Mouse (Mus musculus) kidney, embryonic 15.5 days (tissue): Measurements from ENCODE around the gene 1110051M20Rik. TPM values are rescaled to one million over a fixed set of nuclear protein-coding genes. Genes with fewer than 3 reads are reported as not detected.

Experiments
- ATAC-seq: fragments of 200-750 bp; cut with Nextera tagmentation; replicated peaks from 2 replicates; pipeline ENCODE4 v1.8.0; 2017; ENCODE audit warnings: moderate TSS enrichment; ENCODE audit not compliant: low FRiP score
- H3K27ac ChIP-seq: fragments of 300-500 bp; sonication (generic); 2 replicates; pipeline ENCODE4 v1.5.1; 2015; ENCODE audit warnings: mild to moderate bottlenecking, inconsistent platforms
- H3K27me3 ChIP-seq: fragments of 300-500 bp; sonication (generic); 2 replicates; pipeline ENCODE4 v1.6.1; 2015; ENCODE audit warnings: inconsistent platforms
- H3K36me3 ChIP-seq: fragments of 300-500 bp; sonication (generic); 2 replicates; pipeline ENCODE4 v1.6.1; 2015; ENCODE audit warnings: inconsistent platforms
- H3K4me1 ChIP-seq: fragments of 300-500 bp; sonication (generic); 2 replicates; pipeline ENCODE4 v1.6.1; 2015; ENCODE audit warnings: inconsistent platforms
- H3K4me2 ChIP-seq: fragments of 300-500 bp; sonication (generic); 2 replicates; pipeline ENCODE4 v1.6.1; 2015; ENCODE audit warnings: moderate library complexity, mild to moderate bottlenecking, inconsistent platforms
- H3K4me3 ChIP-seq: fragments of 300-500 bp; sonication (generic); replicated peaks from 2 replicates; pipeline ENCODE4 v1.5.1; 2015; ENCODE audit warnings: mild to moderate bottlenecking, inconsistent platforms
- H3K9ac ChIP-seq: fragments of 300-500 bp; sonication (generic); 2 replicates; pipeline ENCODE4 v1.6.1; 2015; ENCODE audit warnings: mild to moderate bottlenecking, inconsistent platforms
- H3K9me3 ChIP-seq: fragments of 300-500 bp; sonication (generic); replicated peaks from 2 replicates; pipeline ENCODE4 v1.6.1; 2016; ENCODE audit warnings: inconsistent platforms
- WGBS: fragments of 180-500 bp; shearing (Covaris S2); methylation state at CpG from one replicate; pipeline ENCODE4 v1.1.7; 2015; ENCODE audit warnings: mixed read lengths; 5-methylcytosine and 5-hydroxymethylcytosine counted together
- polyA plus RNA-seq: library from polyadenylated mRNA; unstranded; fragments of >200 nt; fragmentation: Nextera tagmentation; extraction: Ambion mirVana; gene quantifications from 2 replicates; pipeline ENCODE4 v1.2.1, GENCODE M21; 2015

The 1110051M20Rik gene
- polyA plus RNA-seq, 1 experiment from 2014 or later, result 65.7 TPM

- 89% methylated on average over 4 of the region's 4 CpGs for WGBS
- ATAC-seq, result no peak
Measured at GRCm38 (mm10) chr2:91405071-91405470, 39.4 kb downstream of the 1110051M20Rik start.

GRCm38 (mm10) chr2:91399727-91400126 lies 44.8 kb downstream of the 1110051M20Rik start:
- Histone ChIP-seq H3K36me3 (no peaks in the 10 kb centered on the region), H3K9me3 (no peaks in the 10 kb centered on the region), H3K9ac (no peak overlapping the region), H3K4me3 (no peak overlapping the region), H3K27me3 (no peaks in the 10 kb centered on the region), H3K4me2 (no peak overlapping the region), H3K4me1 (peaks cover 18% of the 10 kb centered on the region), H3K27ac (peak overlapping the region; percentile 61)
- WGBS, result 15% methylated on average over 2 of the region's 2 CpGs
- ATAC-seq, result 0 out of 2 replicates have a peak, but pooled peaks have one; percentile 29

More at GRCm38 (mm10) chr2:91405071-91405470, 39.4 kb downstream of the 1110051M20Rik start:
- Histone ChIP-seq H3K4me2 (no peak overlapping the region), H3K36me3 (no peaks in the 10 kb centered on the region), H3K9me3 (no peaks in the 10 kb centered on the region), H3K4me1 (peaks cover 13% of the 10 kb centered on the region), H3K4me3 (no peak overlapping the region), H3K27ac (no peak overlapping the region), H3K9ac (no peak overlapping the region), H3K27me3 (no peaks in the 10 kb centered on the region)

GRCm38 (mm10) chr2:91399168-91399567 lies 45.3 kb downstream of the 1110051M20Rik start:
- 39% methylated on average over 3 of the region's 3 CpGs for WGBS
- H3K27ac ChIP-seq, result peak overlapping the region; percentile 61

GRCm38 (mm10) chr2:91394078-91394477 lies 50.4 kb downstream of the 1110051M20Rik start:
- Histone ChIP-seq H3K4me2 (no peak overlapping the region), H3K9me3 (no peaks in the 10 kb centered on the region), H3K36me3 (no peaks in the 10 kb centered on the region), H3K27me3 (no peaks in the 10 kb centered on the region), H3K9ac (no peak overlapping the region), H3K4me1 (peaks cover 18% of the 10 kb centered on the region), H3K4me3 (no peak overlapping the region), H3K27ac (peak overlapping the region; percentile 45; the same call in 1 of the 2 replicates)
- WGBS, result 48% methylated on average over 4 of the region's 4 CpGs
- ATAC-seq, result 0 out of 2 replicates have a peak, but pooled peaks have one; percentile 62

More at GRCm38 (mm10) chr2:91399168-91399567, 45.3 kb downstream of the 1110051M20Rik start:
- H3K9me3 ChIP-seq, result no peaks in the 10 kb centered on the region
- no peak overlapping the region for H3K4me2 ChIP-seq
- H3K9ac ChIP-seq, result no peak overlapping the region
- ATAC-seq, result no peak
- no peak overlapping the region for H3K4me3 ChIP-seq
- no peaks in the 10 kb centered on the region for H3K36me3 ChIP-seq
- H3K4me1 ChIP-seq, result peaks cover 22% of the 10 kb centered on the region
- no peaks in the 10 kb centered on the region for H3K27me3 ChIP-seq

- Histone ChIP-seq H3K36me3 (no peaks in the 10 kb centered on the region), H3K27me3 (no peaks in the 10 kb centered on the region), H3K9ac (no peak overlapping the region), H3K4me1 (peaks cover 30% of the 10 kb centered on the region), H3K4me3 (no peak overlapping the region), H3K27ac (no peak overlapping the region), H3K9me3 (no peaks in the 10 kb centered on the region), H3K4me2 (no peak overlapping the region)
- ATAC-seq, result no peak
- 57% methylated on average over 3 of the region's 3 CpGs for WGBS
Measured at GRCm38 (mm10) chr2:91388738-91389137, 55.8 kb downstream of the 1110051M20Rik start.

- WGBS, result 35% methylated on average over 3 of the region's 3 CpGs
- Histone ChIP-seq H3K36me3 (0 out of 2 replicates have a peak, but pooled peaks cover under 1% of the 10 kb centered on the region), H3K4me2 (no peak overlapping the region), H3K9ac (no peak overlapping the region), H3K4me1 (peaks cover 30% of the 10 kb centered on the region), H3K27ac (peak overlapping the region; percentile 65; the same call in 1 of the 2 replicates), H3K27me3 (no peaks in the 10 kb centered on the region), H3K9me3 (no peaks in the 10 kb centered on the region), H3K4me3 (no peak overlapping the region)
- ATAC-seq, result no peak
Measured at GRCm38 (mm10) chr2:91388281-91388680, 56.2 kb downstream of the 1110051M20Rik start.

- H3K4me2 ChIP-seq, result no peak overlapping the region
- H3K27ac ChIP-seq, result peak overlapping the region; percentile 73
- ATAC-seq, result no peak
- H3K4me1 ChIP-seq, result peaks cover 30% of the 10 kb centered on the region
- 0 out of 2 replicates have a peak, but pooled peaks cover 6% of the 10 kb centered on the region for H3K36me3 ChIP-seq
- 87% methylated on average over 6 of the region's 6 CpGs for WGBS
- no peaks in the 10 kb centered on the region for H3K9me3 ChIP-seq
- H3K4me3 ChIP-seq, result no peak overlapping the region
- no peak overlapping the region for H3K9ac ChIP-seq
- no peaks in the 10 kb centered on the region for H3K27me3 ChIP-seq
Measured at GRCm38 (mm10) chr2:91387287-91387958, 57.1 kb downstream of the 1110051M20Rik start.

GRCm38 (mm10) chr2:91386547-91387286 lies 57.8 kb downstream of the 1110051M20Rik start:
- no peaks in the 10 kb centered on the region for H3K9me3 ChIP-seq
- no peaks in the 10 kb centered on the region for H3K27me3 ChIP-seq
- 0 out of 2 replicates have a peak, but pooled peaks cover 6% of the 10 kb centered on the region for H3K36me3 ChIP-seq
- peak overlapping the region; percentile 73 for H3K27ac ChIP-seq
- no peak overlapping the region for H3K4me2 ChIP-seq
- ATAC-seq, result peak; percentile 72
- no peak overlapping the region for H3K9ac ChIP-seq
- peaks cover 30% of the 10 kb centered on the region for H3K4me1 ChIP-seq
- no peak overlapping the region for H3K4me3 ChIP-seq
- 39% methylated on average over 5 of the region's 5 CpGs for WGBS

- H3K27me3 ChIP-seq, result no peaks in the 10 kb centered on the region
- 90% methylated on average over 6 of the region's 6 CpGs for WGBS
- H3K4me3 ChIP-seq, result no peak overlapping the region
- no peak for ATAC-seq
- peaks cover 6% of the 10 kb centered on the region; the same call in 1 of the 2 replicates for H3K36me3 ChIP-seq
- H3K9ac ChIP-seq, result no peak overlapping the region
- peaks cover 21% of the 10 kb centered on the region for H3K4me1 ChIP-seq
- no peak overlapping the region for H3K27ac ChIP-seq
- H3K4me2 ChIP-seq, result no peak overlapping the region
- no peaks in the 10 kb centered on the region for H3K9me3 ChIP-seq
Measured at GRCm38 (mm10) chr2:91383294-91383693, 61.2 kb downstream of the 1110051M20Rik start.

- H3K27me3 ChIP-seq, result no peaks in the 10 kb centered on the region
- no peak overlapping the region for H3K9ac ChIP-seq
- H3K4me3 ChIP-seq, result no peak overlapping the region
- no peak overlapping the region for H3K4me2 ChIP-seq
- no peak overlapping the region; the same call in 1 of the 2 replicates for H3K27ac ChIP-seq
- H3K4me1 ChIP-seq, result peaks cover 8% of the 10 kb centered on the region
- ATAC-seq, result no peak
- no peaks in the 10 kb centered on the region for H3K9me3 ChIP-seq
- H3K36me3 ChIP-seq, result no peaks in the 10 kb centered on the region; the same call in 1 of the 2 replicates
- WGBS, result 33% methylated on average over 7 of the region's 7 CpGs
Measured at GRCm38 (mm10) chr2:91377038-91377437, 67.5 kb downstream of the 1110051M20Rik start.

- ATAC-seq, result no peak
Measured at GRCm38 (mm10) chr2:91370314-91370713, 74.2 kb downstream of the 1110051M20Rik start.

GRCm38 (mm10) chr2:91363272-91363671 lies 81.2 kb downstream of the 1110051M20Rik start:
- no peak overlapping the region for H3K9ac ChIP-seq
- no peak for ATAC-seq
- no peaks in the 10 kb centered on the region for H3K9me3 ChIP-seq
- no peak overlapping the region for H3K4me3 ChIP-seq
- H3K36me3 ChIP-seq, result peaks cover 3% of the 10 kb centered on the region; the same call in 1 of the 2 replicates
- peaks cover 15% of the 10 kb centered on the region for H3K4me1 ChIP-seq
- no peak overlapping the region for H3K4me2 ChIP-seq
- H3K27ac ChIP-seq, result no peak overlapping the region
- WGBS, result 80% methylated on average over 2 of the region's 2 CpGs
- no peaks in the 10 kb centered on the region for H3K27me3 ChIP-seq

More at GRCm38 (mm10) chr2:91370314-91370713, 74.2 kb downstream of the 1110051M20Rik start:
- peaks cover 3% of the 10 kb centered on the region; the same call in 1 of the 2 replicates for H3K36me3 ChIP-seq
- H3K4me3 ChIP-seq, result no peak overlapping the region
- no peaks in the 10 kb centered on the region for H3K9me3 ChIP-seq
- no peaks in the 10 kb centered on the region for H3K4me1 ChIP-seq
- WGBS, result 85% methylated on average over 2 of the region's 2 CpGs
- H3K4me2 ChIP-seq, result no peak overlapping the region
- no peak overlapping the region for H3K27ac ChIP-seq
- H3K27me3 ChIP-seq, result no peaks in the 10 kb centered on the region
- no peak overlapping the region for H3K9ac ChIP-seq
